Mouse (Mus musculus): ENCODE measurements around the gene Tbc1d8. TPM values are rescaled to one million over a fixed set of nuclear protein-coding genes. Genes with fewer than 3 reads are reported as not detected.

Gene Tbc1d8
- polyA plus RNA-seq, 1 experiment from 2014 or later: 12.2 TPM

DNA sequence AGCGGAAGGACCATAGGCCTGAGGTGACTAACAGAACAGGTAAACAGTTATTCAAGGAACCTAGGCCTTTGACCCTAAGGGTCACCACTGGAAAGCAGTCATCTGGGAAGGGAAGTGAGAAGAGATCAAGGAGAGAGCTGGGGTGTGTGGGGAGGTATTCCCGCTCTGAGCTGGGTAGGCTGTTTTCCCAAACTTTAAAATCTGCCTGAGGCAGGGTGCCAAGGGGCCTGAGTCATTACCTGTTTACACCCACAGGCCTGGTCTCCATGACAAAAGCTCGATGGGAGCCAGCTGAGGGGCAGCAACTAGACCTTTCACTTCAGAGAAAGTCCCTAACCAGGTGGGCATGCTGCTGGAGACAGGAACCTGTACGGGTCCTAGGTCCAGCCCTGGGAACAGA, 79.3 kb downstream of the Tbc1d8 start:
- peaks cover 8% of the 10 kb centered on the region; the same call in 1 of the 2 replicates for H3K36me3 ChIP-seq (ENCODE audit: control insufficient read depth, insufficient read depth, low read length)
- no peak overlapping the region for H3K4me2 ChIP-seq (replicated peaks; ENCODE audit: low read depth, low read length)
- 69% methylated on average over 4 of the region's 4 CpGs for WGBS
- no peaks in the 10 kb centered on the region for H3K27me3 ChIP-seq (ENCODE audit: control insufficient read depth, insufficient read depth, low read length)
- no peaks in the 10 kb centered on the region for H3K4me1 ChIP-seq (ENCODE audit: control insufficient read depth, insufficient read depth, low read length)
- no peak overlapping the region for H3K4me3 ChIP-seq (ENCODE audit: low read length)
- ATAC-seq (ENCODE audit: low FRiP score, low TSS enrichment): no peak
- no peaks in the 10 kb centered on the region for H3K9me3 ChIP-seq (ENCODE audit: control insufficient read depth, low read length)
- H3K27ac ChIP-seq (ENCODE audit: low read depth, low read length): no peak overlapping the region
- H3K9ac ChIP-seq (ENCODE audit: low read depth, low read length): no peak overlapping the region

DNA sequence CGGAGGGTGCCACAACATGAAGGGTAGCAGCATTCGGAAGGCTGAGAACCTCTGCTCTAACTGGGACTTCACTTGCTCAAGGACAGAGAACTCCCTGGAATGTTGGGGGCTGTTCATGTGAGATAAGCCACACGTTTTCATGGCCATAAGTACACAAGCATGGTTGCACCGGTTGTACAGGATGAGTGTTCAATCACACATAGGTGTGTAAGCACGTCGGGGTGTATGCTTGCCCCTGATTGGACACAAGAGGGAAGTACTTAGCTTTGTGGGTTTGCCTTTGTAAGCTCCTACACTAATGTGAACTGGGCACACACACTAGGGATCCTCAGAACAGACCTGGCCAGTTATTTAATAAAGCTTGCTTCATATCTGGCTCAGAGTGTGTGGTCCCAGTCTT, 80.3 kb downstream of the Tbc1d8 start:
- H3K27me3 ChIP-seq (ENCODE audit: control insufficient read depth, insufficient read depth, low read length): no peaks in the 10 kb centered on the region
- no peak overlapping the region for H3K4me2 ChIP-seq (replicated peaks; ENCODE audit: low read depth, low read length)
- H3K27ac ChIP-seq (ENCODE audit: low read depth, low read length): no peak overlapping the region
- H3K4me3 ChIP-seq (ENCODE audit: low read length): no peak overlapping the region
- H3K9ac ChIP-seq (ENCODE audit: low read depth, low read length): no peak overlapping the region
- H3K4me1 ChIP-seq (ENCODE audit: control insufficient read depth, insufficient read depth, low read length): no peaks in the 10 kb centered on the region
- WGBS: 89% methylated on average over 6 of the region's 6 CpGs
- H3K36me3 ChIP-seq (ENCODE audit: control insufficient read depth, insufficient read depth, low read length): peaks cover 8% of the 10 kb centered on the region; the same call in 1 of the 2 replicates
- no peak for ATAC-seq (ENCODE audit: low FRiP score, low TSS enrichment)
- no peaks in the 10 kb centered on the region for H3K9me3 ChIP-seq (ENCODE audit: control insufficient read depth, low read length)

DNA sequence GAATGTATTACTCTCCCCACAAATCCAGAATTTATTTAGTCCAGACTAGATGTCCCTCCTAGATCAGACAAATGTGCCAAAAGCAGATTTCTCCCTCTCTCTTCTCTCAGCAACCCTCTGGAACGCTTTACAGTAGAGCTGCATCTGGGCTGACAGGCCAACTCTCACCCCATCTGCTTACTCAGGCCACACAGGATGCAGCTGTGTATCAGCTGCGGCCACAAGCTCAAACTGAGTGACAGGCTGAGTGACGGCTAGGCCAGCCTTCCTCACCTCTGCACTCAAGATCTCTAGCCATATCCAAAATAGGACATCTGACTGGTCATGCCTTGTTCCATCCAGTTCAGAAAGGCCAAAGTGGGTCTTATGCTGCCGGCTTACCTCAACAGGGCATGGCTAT, 82.2 kb downstream of the Tbc1d8 start:
- Histone ChIP-seq H3K4me3 (ENCODE audit: low read length) (no peak overlapping the region), H3K9ac (ENCODE audit: low read depth, low read length) (no peak overlapping the region), H3K4me1 (ENCODE audit: control insufficient read depth, insufficient read depth, low read length) (no peaks in the 10 kb centered on the region), H3K27me3 (ENCODE audit: control insufficient read depth, insufficient read depth, low read length) (no peaks in the 10 kb centered on the region), H3K4me2 (replicated peaks; ENCODE audit: low read depth, low read length) (no peak overlapping the region), H3K9me3 (ENCODE audit: control insufficient read depth, low read length) (no peaks in the 10 kb centered on the region), H3K36me3 (ENCODE audit: control insufficient read depth, insufficient read depth, low read length) (no peaks in the 10 kb centered on the region), H3K27ac (ENCODE audit: low read depth, low read length) (no peak overlapping the region)
- WGBS: 81% methylated on average over 4 of the region's 4 CpGs
- ATAC-seq (ENCODE audit: low FRiP score, low TSS enrichment): no peak

DNA sequence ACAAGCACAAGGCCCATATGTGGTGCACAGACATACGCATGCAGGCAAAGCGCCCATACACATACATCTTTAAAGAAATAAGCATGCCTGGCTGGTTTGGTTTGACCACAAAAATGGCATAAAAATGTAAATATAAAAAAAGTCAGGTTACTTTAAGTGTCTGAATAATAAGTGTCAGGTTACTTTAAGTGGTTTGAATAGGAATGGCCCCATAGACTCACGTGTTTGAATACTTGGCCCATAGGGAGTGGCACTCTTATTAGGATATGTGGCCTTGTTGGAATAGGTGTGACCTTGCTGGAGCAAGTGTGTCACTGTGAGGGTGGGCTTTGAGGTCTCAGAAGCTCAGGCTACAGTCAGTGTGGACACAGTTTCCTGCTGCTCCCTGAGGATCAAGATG, 83.9 kb downstream of the Tbc1d8 start:
- ATAC-seq (ENCODE audit: low FRiP score, low TSS enrichment): no peak
- Histone ChIP-seq H3K9ac (ENCODE audit: low read depth, low read length) (no peak overlapping the region), H3K36me3 (ENCODE audit: control insufficient read depth, insufficient read depth, low read length) (no peaks in the 10 kb centered on the region), H3K4me3 (ENCODE audit: low read length) (no peak overlapping the region), H3K9me3 (ENCODE audit: control insufficient read depth, low read length) (no peaks in the 10 kb centered on the region), H3K27ac (ENCODE audit: low read depth, low read length) (no peak overlapping the region), H3K27me3 (ENCODE audit: control insufficient read depth, insufficient read depth, low read length) (no peaks in the 10 kb centered on the region), H3K4me1 (ENCODE audit: control insufficient read depth, insufficient read depth, low read length) (no peaks in the 10 kb centered on the region), H3K4me2 (replicated peaks; ENCODE audit: low read depth, low read length) (no peak overlapping the region)
- 85% methylated on average over 3 of the region's 3 CpGs for WGBS

DNA sequence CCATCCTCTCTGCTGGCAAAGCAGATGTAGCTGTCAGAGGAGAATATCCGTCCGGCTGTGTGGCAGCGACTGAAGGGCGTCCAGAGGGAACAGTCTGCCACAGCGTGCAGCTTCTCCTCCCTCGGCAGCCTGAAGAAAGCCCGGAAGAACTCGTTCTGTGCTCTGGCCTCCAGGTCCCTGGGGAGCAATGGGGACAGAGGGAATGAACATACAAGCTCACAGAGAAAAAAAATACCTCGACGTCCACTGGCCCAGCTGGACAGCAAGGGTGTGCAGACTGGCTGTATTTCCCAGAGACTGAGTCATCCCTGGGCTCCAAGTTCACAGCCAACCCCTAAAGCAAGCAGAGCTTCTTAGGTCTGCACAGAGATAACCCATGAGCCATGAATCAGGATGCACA, 84.5 kb downstream of the Tbc1d8 start:
- 39% methylated on average over 10 of the region's 10 CpGs for WGBS
- no peak overlapping the region for H3K27ac ChIP-seq (ENCODE audit: low read depth, low read length)
- H3K36me3 ChIP-seq (ENCODE audit: control insufficient read depth, insufficient read depth, low read length): no peaks in the 10 kb centered on the region
- H3K9me3 ChIP-seq (ENCODE audit: control insufficient read depth, low read length): no peaks in the 10 kb centered on the region
- no peak for ATAC-seq (ENCODE audit: low FRiP score, low TSS enrichment)
- no peaks in the 10 kb centered on the region for H3K27me3 ChIP-seq (ENCODE audit: control insufficient read depth, insufficient read depth, low read length)
- no peak overlapping the region for H3K4me2 ChIP-seq (replicated peaks; ENCODE audit: low read depth, low read length)
- H3K4me1 ChIP-seq (ENCODE audit: control insufficient read depth, insufficient read depth, low read length): no peaks in the 10 kb centered on the region
- H3K9ac ChIP-seq (ENCODE audit: low read depth, low read length): no peak overlapping the region
- H3K4me3 ChIP-seq (ENCODE audit: low read length): no peak overlapping the region

DNA sequence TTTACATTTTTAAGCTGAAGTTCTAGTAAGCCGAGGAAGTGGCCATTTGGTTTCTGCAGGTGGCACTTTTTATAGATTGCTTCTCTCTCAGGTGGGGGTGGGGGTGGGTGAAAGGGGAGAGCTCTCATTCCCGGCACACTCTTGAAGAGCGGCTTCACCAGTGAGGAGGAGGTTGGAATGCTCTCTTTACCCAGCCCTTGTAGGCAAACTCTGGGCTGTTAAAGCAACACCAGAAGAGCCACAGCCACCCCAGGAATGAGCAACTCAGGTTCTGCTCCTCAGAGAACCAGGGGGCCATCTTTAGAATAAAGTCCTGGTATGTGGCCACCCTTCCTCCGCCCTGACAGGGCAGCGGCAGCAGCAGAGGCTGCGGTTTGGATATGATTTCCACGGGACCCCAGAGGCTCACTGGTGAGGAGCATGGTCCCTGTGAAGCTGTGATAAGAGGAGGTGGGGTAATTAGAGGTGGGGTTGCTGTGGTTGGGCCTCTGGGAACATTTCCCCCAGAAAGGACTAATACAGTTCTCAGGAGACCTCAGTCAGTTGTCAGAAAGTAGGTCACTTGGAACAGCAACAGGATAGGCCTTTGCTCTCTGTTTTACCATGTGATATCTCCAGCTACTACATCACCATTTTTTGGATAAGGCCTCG, 85.2 kb downstream of the Tbc1d8 start:
- Histone ChIP-seq H3K27ac (ENCODE audit: low read depth, low read length) (no peak overlapping the region), H3K4me1 (ENCODE audit: control insufficient read depth, insufficient read depth, low read length) (no peaks in the 10 kb centered on the region), H3K4me2 (replicated peaks; ENCODE audit: low read depth, low read length) (no peak overlapping the region), H3K27me3 (ENCODE audit: control insufficient read depth, insufficient read depth, low read length) (no peaks in the 10 kb centered on the region), H3K9me3 (ENCODE audit: control insufficient read depth, low read length) (no peaks in the 10 kb centered on the region), H3K9ac (ENCODE audit: low read depth, low read length) (no peak overlapping the region), H3K36me3 (ENCODE audit: control insufficient read depth, insufficient read depth, low read length) (no peaks in the 10 kb centered on the region), H3K4me3 (ENCODE audit: low read length) (no peak overlapping the region)
- WGBS: 81% methylated on average over 8 of the region's 8 CpGs
- ATAC-seq (ENCODE audit: low FRiP score, low TSS enrichment): no peak

DNA sequence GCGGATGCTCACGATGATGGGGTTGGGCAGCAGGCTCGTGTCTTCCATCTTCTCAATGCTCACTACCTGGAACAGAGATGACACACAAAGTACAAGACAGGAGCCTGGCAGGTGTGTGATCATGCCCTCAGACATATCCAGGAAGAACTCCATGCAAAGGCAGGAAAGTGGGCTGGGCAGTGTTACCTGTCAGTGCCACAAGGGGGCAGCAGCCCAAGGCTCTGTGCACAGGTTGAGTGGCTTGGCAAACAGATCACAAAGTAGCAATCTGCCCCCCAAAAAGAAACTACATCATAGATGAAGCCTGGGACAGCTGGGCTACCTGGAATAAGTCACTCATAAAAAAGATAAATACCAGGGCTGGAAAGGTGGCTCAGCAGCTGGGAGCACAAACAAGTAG, 86.4 kb downstream of the Tbc1d8 start:
- H3K4me1 ChIP-seq (ENCODE audit: control insufficient read depth, insufficient read depth, low read length): no peaks in the 10 kb centered on the region
- no peak overlapping the region for H3K4me2 ChIP-seq (replicated peaks; ENCODE audit: low read depth, low read length)
- ATAC-seq (ENCODE audit: low FRiP score, low TSS enrichment): peak; percentile 26; the same call in 1 of the 2 replicates
- 62% methylated on average over 3 of the region's 3 CpGs for WGBS
- no peak overlapping the region for H3K4me3 ChIP-seq (ENCODE audit: low read length)
- no peak overlapping the region for H3K27ac ChIP-seq (ENCODE audit: low read depth, low read length)
- H3K27me3 ChIP-seq (ENCODE audit: control insufficient read depth, insufficient read depth, low read length): no peaks in the 10 kb centered on the region
- no peak overlapping the region for H3K9ac ChIP-seq (ENCODE audit: low read depth, low read length)
- no peaks in the 10 kb centered on the region for H3K9me3 ChIP-seq (ENCODE audit: control insufficient read depth, low read length)
- H3K36me3 ChIP-seq (ENCODE audit: control insufficient read depth, insufficient read depth, low read length): no peaks in the 10 kb centered on the region

DNA sequence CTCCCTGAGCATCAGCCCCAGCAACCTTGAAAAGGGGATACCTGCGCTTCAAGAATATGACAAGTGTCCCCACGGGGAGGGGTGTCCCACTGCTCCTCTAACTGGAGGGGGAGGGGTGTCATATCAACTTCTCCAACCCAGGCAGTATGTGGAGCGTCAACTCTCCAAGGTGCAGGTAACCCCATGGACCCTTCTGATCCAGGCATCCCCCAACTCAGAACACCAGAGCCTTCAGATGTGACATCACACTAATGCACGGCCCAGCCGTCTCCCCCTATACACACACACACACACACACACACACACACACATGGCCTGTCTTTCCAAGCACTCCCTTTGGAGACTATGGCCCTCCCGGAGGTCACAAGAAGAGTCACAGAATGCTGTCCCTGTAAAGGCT, 86.9 kb downstream of the Tbc1d8 start:
- no peak overlapping the region for H3K4me3 ChIP-seq (ENCODE audit: low read length)
- 93% methylated on average over 6 of the region's 6 CpGs for WGBS
- 0 out of 2 replicates have a peak, but pooled peaks have one; percentile 26 for ATAC-seq (ENCODE audit: low FRiP score, low TSS enrichment)
- no peaks in the 10 kb centered on the region for H3K36me3 ChIP-seq (ENCODE audit: control insufficient read depth, insufficient read depth, low read length)
- no peaks in the 10 kb centered on the region for H3K4me1 ChIP-seq (ENCODE audit: control insufficient read depth, insufficient read depth, low read length)
- no peaks in the 10 kb centered on the region for H3K9me3 ChIP-seq (ENCODE audit: control insufficient read depth, low read length)
- H3K9ac ChIP-seq (ENCODE audit: low read depth, low read length): no peak overlapping the region
- no peaks in the 10 kb centered on the region for H3K27me3 ChIP-seq (ENCODE audit: control insufficient read depth, insufficient read depth, low read length)
- no peak overlapping the region for H3K27ac ChIP-seq (ENCODE audit: low read depth, low read length)
- H3K4me2 ChIP-seq (replicated peaks; ENCODE audit: low read depth, low read length): no peak overlapping the region

DNA sequence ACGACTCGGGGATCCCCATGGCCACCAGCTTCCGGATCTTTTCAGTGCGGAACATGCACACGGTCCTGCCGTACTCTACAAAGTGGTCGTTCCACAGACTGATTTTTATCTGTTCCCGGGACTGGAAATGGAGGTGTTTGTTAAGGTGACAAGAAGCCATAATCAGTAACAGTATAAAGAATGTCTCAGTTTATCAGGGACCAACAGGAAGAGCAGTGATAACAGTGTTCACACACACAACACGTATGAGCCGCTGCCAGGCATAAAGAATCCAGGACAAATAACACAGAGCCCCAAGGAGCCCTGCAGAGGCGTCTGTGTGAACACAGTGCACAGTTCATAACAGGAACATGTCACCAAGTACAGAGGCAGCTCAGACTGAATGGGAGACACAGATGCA, 89.2 kb downstream of the Tbc1d8 start:
- no peaks in the 10 kb centered on the region; the same call in 1 of the 2 replicates for H3K36me3 ChIP-seq (ENCODE audit: control insufficient read depth, insufficient read depth, low read length)
- 91% methylated on average over 11 of the region's 11 CpGs for WGBS
- no peak overlapping the region for H3K4me3 ChIP-seq (ENCODE audit: low read length)
- H3K9me3 ChIP-seq (ENCODE audit: control insufficient read depth, low read length): no peaks in the 10 kb centered on the region
- no peak for ATAC-seq (ENCODE audit: low FRiP score, low TSS enrichment)
- H3K27me3 ChIP-seq (ENCODE audit: control insufficient read depth, insufficient read depth, low read length): no peaks in the 10 kb centered on the region
- H3K9ac ChIP-seq (ENCODE audit: low read depth, low read length): no peak overlapping the region
- no peak overlapping the region for H3K4me2 ChIP-seq (replicated peaks; ENCODE audit: low read depth, low read length)
- H3K27ac ChIP-seq (ENCODE audit: low read depth, low read length): no peak overlapping the region
- no peaks in the 10 kb centered on the region for H3K4me1 ChIP-seq (ENCODE audit: control insufficient read depth, insufficient read depth, low read length)

Measured in kidney, embryonic 14.5 days (tissue).